ENCODE assay signal across 11 mouse cellular contexts in genomic region chr8:11701033-11701362, GRCm38 (mm10). TPM values are rescaled to one million over a fixed set of nuclear protein-coding genes. Genes with fewer than 3 reads are reported as not detected.
A peak's percentile ranks its signal among the peaks of the same experiment; 100 is the strongest.
DNase-seq lines count a peak whose midpoint lies in the region; ATAC-seq and TF ChIP-seq lines count a peak whose summit lies in the region.
"Had no signal": no experiment of that assay in that cellular context is flagged by ENCODE, and none has a peak within 500 bp of the region (broad histone marks: within the 10 kb centered on the region; RNA-seq: fewer than 3 reads in every experiment).

Gene 1700016D06Rik (minus strand): TSS chr8:11701063.

- peaks cover 11% of the 10 kb centered on the region; the same call in 1 of the 2 replicates for H3K4me1 ChIP-seq in kidney, embryonic 16.5 days (ENCODE audit: insufficient read depth, low read length)
- H3K4me1 ChIP-seq in forebrain, embryonic 10.5 days: peaks cover 18% of the 10 kb centered on the region
- H3K4me1 ChIP-seq in intestine, postnatal 0 days (replicated peaks; ENCODE audit: control insufficient read depth, insufficient read depth, low read length): peaks cover 9% of the 10 kb centered on the region; the same call in 1 of the 2 replicates

- H3K27ac ChIP-seq in kidney, embryonic 16.5 days (ENCODE audit: low read length): no peak within 1 kb of the TSS
- H3K27ac ChIP-seq in forebrain, embryonic 10.5 days: peak within 1 kb of the TSS; percentile 54; the same call in 1 of the 2 replicates
- no peak within 1 kb of the TSS for H3K27ac ChIP-seq in intestine, postnatal 0 days (ENCODE audit: low read depth, low read length)
- H3K27ac ChIP-seq: heart, adult 2 months had no signal

- H3K36me3 ChIP-seq in kidney, embryonic 16.5 days (ENCODE audit: insufficient read depth, low read length): no peaks in the 10 kb centered on the region
- no peaks in the 10 kb centered on the region for H3K36me3 ChIP-seq in forebrain, embryonic 10.5 days (replicated peaks)
- H3K36me3 ChIP-seq in intestine, postnatal 0 days (ENCODE audit: control insufficient read depth, insufficient read depth): no peaks in the 10 kb centered on the region

- no peak for ATAC-seq in kidney, embryonic 16.5 days (ENCODE audit: low FRiP score, low TSS enrichment)
- no peak for ATAC-seq in intestine, postnatal 0 days
- no peak for ATAC-seq in CD4-positive, CD25-positive, alpha-beta regulatory T cell, adult 4 months

- H3K9me3 ChIP-seq in kidney, embryonic 16.5 days (ENCODE audit: low read length): no peaks in the 10 kb centered on the region
- H3K9me3 ChIP-seq in forebrain, embryonic 10.5 days: peaks cover 3% of the 10 kb centered on the region; the same call in 1 of the 2 replicates
- H3K9me3 ChIP-seq in intestine, postnatal 0 days (ENCODE audit: control insufficient read depth): 0 out of 2 replicates have a peak, but pooled peaks cover 2% of the 10 kb centered on the region

- no peak within 1 kb of the TSS for H3K9ac ChIP-seq in kidney, embryonic 16.5 days (replicated peaks; ENCODE audit: low read length)
- no peak within 1 kb of the TSS for H3K9ac ChIP-seq in intestine, postnatal 0 days (ENCODE audit: low read depth, low read length)

- peak within 1 kb of the TSS; percentile 23; the same call in 1 of the 2 replicates for H3K4me3 ChIP-seq in kidney, embryonic 16.5 days (ENCODE audit: low read length)
- peak within 1 kb of the TSS; percentile 36 for H3K4me3 ChIP-seq in forebrain, embryonic 10.5 days
- no peak within 1 kb of the TSS for H3K4me3 ChIP-seq in intestine, postnatal 0 days (ENCODE audit: low read depth, low read length)
- H3K4me3 ChIP-seq: heart, adult 2 months had no signal

- H3K27me3 ChIP-seq in kidney, embryonic 16.5 days (ENCODE audit: insufficient read depth, low read length): no peaks in the 10 kb centered on the region
- peaks cover 25% of the 10 kb centered on the region for H3K27me3 ChIP-seq in forebrain, embryonic 10.5 days (ENCODE audit: poor library complexity, severe bottlenecking)
- no peaks in the 10 kb centered on the region for H3K27me3 ChIP-seq in intestine, postnatal 0 days (replicated peaks; ENCODE audit: control insufficient read depth, insufficient read depth, low read length)

- intact Hi-C loops in left cerebral cortex, postnatal 36 days (cut with DNase I): loop anchor here (2.0 to 5.0 kb wide), 2 partner anchors 66 to 154 kb away; partner anchors contain the start of gene Ankrd10

- no peak for TF ChIP-seq CTCF in intestine, postnatal 0 days (IDR thresholded peaks at IDR 0.05; ENCODE audit: low read depth)

- DNase-seq in kidney, adult 11 months: no peak
- DNase-seq in forebrain, embryonic 10.5 days (ENCODE audit: extremely low spot score, low spot score): no peak
- peak; percentile 4 for DNase-seq in naive thymus-derived CD4-positive, alpha-beta T cell, adult 2 months (ENCODE audit: low read depth)
- DNase-seq in left cerebral cortex, postnatal 36 days (ENCODE audit: low spot score in 2 of 2): no peak
- no peak for DNase-seq in spleen, postnatal 14 days (ENCODE audit: low spot score in 2 of 2)

- peak within 1 kb of the TSS; percentile 47 for H3K4me2 ChIP-seq in kidney, embryonic 16.5 days (replicated peaks; ENCODE audit: low read depth, low read length)
- peak within 1 kb of the TSS; percentile 46 for H3K4me2 ChIP-seq in intestine, postnatal 0 days (replicated peaks; ENCODE audit: low read depth)

- WGBS in kidney, embryonic 16.5 days: 55% methylated on average over 6 of the region's 6 CpGs
- 70% methylated on average over 6 of the region's 6 CpGs for WGBS in forebrain, embryonic 10.5 days
- WGBS in intestine, postnatal 0 days: 36% methylated on average over 6 of the region's 6 CpGs

RNA-seq across cellular contexts. Expression of gene 1700016D06Rik, which starts in this region (rescaled TPM):
- polyA plus RNA-seq in kidney, embryonic 16.5 days (2015; fragmentation: Nextera tagmentation; extraction: Ambion mirVana): 0.26 TPM in 1 of 2 replicates, not detected in the other
- polyA plus RNA-seq in forebrain, embryonic 10.5 days (2016; fragmentation: Nextera tagmentation; extraction: Ambion mirVana): not detected in 2 replicates
- not detected in 2 replicates for polyA plus RNA-seq in intestine, postnatal 0 days (2015; fragmentation: Nextera tagmentation; extraction: Ambion mirVana)
- polyA plus RNA-seq in CD4-positive, CD25-positive, alpha-beta regulatory T cell, adult 4 months (2017; shearing (Covaris generic)): under 1 TPM; 0.51 to 0.54 TPM
- total RNA-seq in left cerebral cortex, postnatal 36 days (2021): not detected
- total RNA-seq: heart, adult 2 months; liver, adult 2 months; MEL had no signal
- polyA plus RNA-seq: heart, adult 2 months; liver, adult 2 months had no signal
